Mouse (Mus musculus) G1E (cell line): ENCODE measurements around the gene Slc34a3. TPM values are rescaled to one million over a fixed set of nuclear protein-coding genes. Genes with fewer than 3 reads are reported as not detected.

ENCODE experiments used
- ATAC-seq: 2 replicates; pipeline ENCODE4 v1.8.0; 2016; ENCODE audit warnings: mild to moderate bottlenecking; ENCODE audit not compliant: insufficient number of reproducible peaks, poor library complexity, low FRiP score, severe bottlenecking; ENCODE audit errors: extremely low read depth
- DNase-seq: peaks from one replicate; pipeline ENCODE4 v3.0.0; 2012; ENCODE audit warnings: low spot score
- H3K27me3 ChIP-seq: 2 replicates; pipeline ENCODE4 v1.6.1; 2012; ENCODE audit warnings: mild to moderate bottlenecking, low read length, inconsistent platforms; ENCODE audit not compliant: insufficient read depth
- H3K36me3 ChIP-seq: replicated peaks from 2 replicates; pipeline ENCODE3; 2012; ENCODE audit warnings: mild to moderate bottlenecking, inconsistent platforms
- H3K4me1 ChIP-seq: 2 replicates; pipeline ENCODE4 v1.6.1; 2012; ENCODE audit warnings: low read depth, low read length, inconsistent platforms, mixed read lengths; ENCODE audit not compliant: insufficient read depth
- H3K4me3 ChIP-seq: 2 replicates; pipeline ENCODE4 v1.5.1; 2012; ENCODE audit warnings: low read depth, mild to moderate bottlenecking, inconsistent platforms, low read length, moderate library complexity, mixed read lengths
- H3K9me3 ChIP-seq: replicated peaks from 2 replicates; pipeline ENCODE4 v1.6.1; 2012; ENCODE audit warnings: inconsistent platforms
- CTCF ChIP-seq: IDR thresholded peaks from 2 replicates; pipeline ENCODE4 v1.5.1; 2012; ENCODE audit warnings: low read depth, low read length, inconsistent platforms, mixed read lengths
- GATA1 ChIP-seq: IDR thresholded peaks from 2 replicates; pipeline ENCODE4 v1.6.1; 2012; ENCODE audit warnings: borderline replicate concordance, low read length, inconsistent platforms, mixed read lengths
- GATA2 ChIP-seq: IDR thresholded peaks from 2 replicates; pipeline ENCODE4 v1.6.1; 2012; ENCODE audit warnings: low read depth, low read length, inconsistent platforms, borderline replicate concordance
- POLR2AphosphoS5 ChIP-seq: IDR thresholded peaks from 2 replicates; pipeline ENCODE4 v1.6.1; 2012; ENCODE audit warnings: low read depth, low read length, inconsistent platforms; ENCODE audit not compliant: insufficient replicate concordance
- TAL1 ChIP-seq: conservative IDR thresholded peaks from 2 replicates; pipeline ENCODE4 v1.6.1; 2012; ENCODE audit warnings: low read depth, low read length, inconsistent platforms, mixed read lengths
- polyA plus RNA-seq: library from polyadenylated mRNA; stranded (reverse); fragments of >175 nt; gene quantifications from 2 replicates; pipeline ENCODE4 v1.2.3, GENCODE M21; 2012
- total RNA-seq, 2 experiments: library from RNA; stranded (forward) in 1 of 2; stranded (reverse) in 1 of 2; fragments of 200-1000 nt in 1 of 2; fragments of >200 nt in 1 of 2; fragmentation: Nextera tagmentation in 1 of 2; gene quantifications; 2 replicates each; pipeline ENCODE4 v1.2.3; 2014 to 2017

The Slc34a3 gene
- total and polyA plus RNA-seq, 3 experiments: 0.91 TPM; not detected in 2

- no peaks in the 10 kb centered on the region for H3K9me3 ChIP-seq
- no peaks in the 10 kb centered on the region for H3K27me3 ChIP-seq
- H3K4me1 ChIP-seq: peaks cover 91% of the 10 kb centered on the region
- H3K36me3 ChIP-seq: peaks cover 82% of the 10 kb centered on the region
- DNase-seq: no peak
- H3K4me3 ChIP-seq: peak overlapping the region; percentile 89; the same call in 1 of the 2 replicates
- ATAC-seq: no peak
- TF ChIP-seq TAL1 (no peak), POLR2AphosphoS5 (no peak), CTCF (no peak), GATA2 (no peak), GATA1 (no peak)
Measured at GRCm38 (mm10) chr2:25267241-25267640, 33.1 kb upstream of the Slc34a3 start.

DNA sequence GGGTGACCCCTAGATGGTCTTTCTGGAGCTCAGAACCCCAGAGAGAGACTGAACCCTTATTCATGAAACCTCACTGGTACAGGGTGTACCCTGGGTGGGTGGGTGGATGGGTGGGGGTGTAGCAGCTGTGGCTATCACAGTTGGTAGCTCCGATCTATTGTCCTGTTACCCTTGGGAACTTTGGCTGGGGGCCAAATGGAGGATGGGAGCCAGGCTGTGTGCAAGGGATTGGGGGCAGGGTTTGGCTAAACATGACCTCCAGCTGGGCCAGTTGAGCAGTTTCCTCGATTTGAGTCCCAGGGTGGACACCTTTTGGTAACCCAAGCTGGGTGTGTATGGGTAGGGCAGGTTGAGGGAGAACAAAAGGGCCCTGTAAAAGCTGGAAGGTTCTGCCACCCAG, 32.6 kb upstream of the Slc34a3 start:
- DNase-seq (no peak), ATAC-seq (no peak)
- Histone ChIP-seq H3K27me3 (no peaks in the 10 kb centered on the region), H3K4me3 (peak overlapping the region; percentile 89; the same call in 1 of the 2 replicates), H3K36me3 (peaks cover 81% of the 10 kb centered on the region), H3K9me3 (no peaks in the 10 kb centered on the region), H3K4me1 (peaks cover 95% of the 10 kb centered on the region)
- TF ChIP-seq TAL1 (no peak), CTCF (no peak), GATA2 (no peak), POLR2AphosphoS5 (no peak), GATA1 (no peak)

DNA sequence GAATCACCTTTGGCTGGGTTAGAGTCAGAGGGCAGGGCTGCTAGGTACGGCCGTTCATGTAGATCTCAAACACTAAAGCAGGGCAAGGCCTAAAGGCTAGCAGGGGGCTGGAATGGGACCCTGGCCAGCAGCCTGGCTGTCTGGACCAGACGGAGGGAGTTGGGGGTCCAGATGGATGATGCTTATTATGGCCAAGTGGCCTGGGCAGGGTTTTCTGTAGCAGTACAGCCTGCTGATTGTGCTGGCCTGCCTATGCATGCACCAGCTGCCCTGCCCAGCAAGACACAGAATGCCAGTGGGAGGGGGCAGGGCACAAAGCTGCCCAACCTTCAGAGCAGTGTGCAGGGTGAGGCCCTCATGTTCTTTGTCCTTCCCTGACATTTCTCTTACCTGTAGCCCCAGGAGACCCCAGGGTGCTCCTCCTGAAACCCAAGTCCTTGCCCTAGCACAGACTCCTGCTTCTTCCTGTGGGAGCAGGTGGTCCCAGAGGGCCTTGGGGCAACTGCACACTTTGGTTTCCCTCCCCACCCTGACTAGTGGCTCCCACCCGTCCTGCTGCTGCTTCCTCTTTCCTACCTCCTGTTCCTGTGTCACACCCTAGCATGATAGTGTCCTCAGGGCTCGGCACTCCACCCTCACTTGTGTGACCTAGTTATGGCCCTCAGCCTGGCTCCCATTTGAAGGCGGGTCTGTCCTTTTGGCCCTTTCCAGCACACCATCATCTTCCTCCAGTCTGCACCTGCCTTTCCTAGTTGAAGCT, 31.9 kb upstream of the Slc34a3 start:
- H3K9me3 ChIP-seq: no peaks in the 10 kb centered on the region
- peaks cover 95% of the 10 kb centered on the region for H3K4me1 ChIP-seq
- ATAC-seq (peak; percentile 41; the same call in 1 of the 2 replicates), DNase-seq (peak; percentile 86)
- TF ChIP-seq TAL1: no peak
- no peak for TF ChIP-seq CTCF
- no peak for TF ChIP-seq GATA2
- no peak for TF ChIP-seq GATA1
- no peak for TF ChIP-seq POLR2AphosphoS5
- H3K27me3 ChIP-seq: no peaks in the 10 kb centered on the region
- H3K36me3 ChIP-seq: peaks cover 75% of the 10 kb centered on the region
- H3K4me3 ChIP-seq: peak overlapping the region; percentile 89

DNA sequence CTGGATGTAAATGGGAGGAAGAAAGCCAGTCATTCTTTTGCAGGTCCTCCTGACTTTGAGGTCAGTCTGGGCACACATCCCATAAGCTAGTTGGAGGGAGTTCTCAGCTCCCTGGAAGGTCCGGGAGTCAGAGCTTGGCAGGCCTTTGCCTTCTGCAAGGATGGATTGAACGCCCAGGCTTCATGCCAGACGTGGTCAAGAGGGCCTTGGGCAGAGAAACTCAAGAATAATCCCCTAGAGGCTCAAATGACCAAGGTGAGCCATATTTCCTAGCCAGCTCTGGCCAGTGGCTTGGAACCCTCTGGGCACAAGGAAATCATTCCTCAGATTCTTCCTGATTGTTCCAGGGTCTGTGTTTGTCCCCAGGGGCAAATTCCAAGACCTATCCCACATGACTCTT, 30.7 kb upstream of the Slc34a3 start:
- TF ChIP-seq CTCF (no peak), TAL1 (no peak), POLR2AphosphoS5 (no peak), GATA1 (no peak), GATA2 (no peak)
- Histone ChIP-seq H3K4me3 (peak overlapping the region; percentile 89; the same call in 1 of the 2 replicates), H3K4me1 (peaks cover 83% of the 10 kb centered on the region)

DNA sequence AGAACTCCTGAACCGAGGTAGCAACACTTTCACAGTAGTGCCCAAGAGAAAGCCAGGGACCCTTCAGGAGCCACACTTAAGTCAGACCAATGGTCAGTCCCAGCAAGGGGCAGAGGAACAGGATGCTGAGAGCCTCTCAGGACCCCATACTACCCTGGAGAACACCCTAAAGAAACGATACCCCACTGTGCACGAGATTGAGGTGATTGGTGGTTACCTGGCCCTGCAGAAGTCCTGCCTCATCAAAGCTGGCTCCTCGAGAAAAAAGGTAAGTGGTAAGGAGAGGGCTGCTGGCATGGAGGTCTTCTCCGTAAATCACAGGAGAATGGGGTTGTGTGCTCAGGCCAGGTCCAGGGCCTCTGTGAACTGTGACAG, 30.1 kb upstream of the Slc34a3 start:
- Histone ChIP-seq H3K4me1 (peaks cover 79% of the 10 kb centered on the region), H3K4me3 (peak overlapping the region; percentile 89; the same call in 1 of the 2 replicates), H3K36me3 (peaks cover 60% of the 10 kb centered on the region), H3K27me3 (no peaks in the 10 kb centered on the region), H3K9me3 (no peaks in the 10 kb centered on the region)
- ATAC-seq (no peak), DNase-seq (no peak)
- TF ChIP-seq POLR2AphosphoS5 (no peak), GATA2 (no peak), TAL1 (no peak), GATA1 (no peak), CTCF (no peak)

More for the DNA sequence above, 30.7 kb upstream of the Slc34a3 start:
- ATAC-seq (no peak), DNase-seq (no peak)
- Histone ChIP-seq H3K9me3 (no peaks in the 10 kb centered on the region), H3K36me3 (peaks cover 63% of the 10 kb centered on the region), H3K27me3 (no peaks in the 10 kb centered on the region)

- H3K9me3 ChIP-seq: no peaks in the 10 kb centered on the region
- ATAC-seq: no peak
- no peak for TF ChIP-seq POLR2AphosphoS5
- TF ChIP-seq CTCF: no peak
- no peak for TF ChIP-seq GATA2
- no peak for TF ChIP-seq GATA1
- TF ChIP-seq TAL1: no peak
- DNase-seq: no peak
- H3K4me3 ChIP-seq: peak overlapping the region; percentile 89
- peaks cover 56% of the 10 kb centered on the region for H3K36me3 ChIP-seq
- no peaks in the 10 kb centered on the region for H3K27me3 ChIP-seq
- peaks cover 74% of the 10 kb centered on the region for H3K4me1 ChIP-seq
Measured at GRCm38 (mm10) chr2:25263623-25264285, 29.6 kb upstream of the Slc34a3 start.
